Mouse (Mus musculus) embryonic stem cell, embryonic (primary cell): ENCODE results near the gene Tob1.

ENCODE experiments used
- CTCF ChIA-PET, 4 experiments: fragments of 300-600 bp in 2 of 4; fragments of 350-600 bp in 2 of 4; sonication (Branson Sonifier 250); formaldehyde crosslinking; loops; one replicate each; lab custom pipeline; 2022; ENCODE audit warnings: inconsistent platforms in 2 of 4; lab: Charles Lee
- POLR2A ChIA-PET, 4 experiments: fragments of 300-600 bp in 2 of 4; fragments of 350-600 bp in 2 of 4; sonication (Branson Sonifier 250); formaldehyde crosslinking; loops; one replicate each; lab custom pipeline; 2022; ENCODE audit warnings: antibody characterized with exemption in 4 of 4, inconsistent platforms in 1 of 4; lab: Charles Lee

Gene Tob1

DNA sequence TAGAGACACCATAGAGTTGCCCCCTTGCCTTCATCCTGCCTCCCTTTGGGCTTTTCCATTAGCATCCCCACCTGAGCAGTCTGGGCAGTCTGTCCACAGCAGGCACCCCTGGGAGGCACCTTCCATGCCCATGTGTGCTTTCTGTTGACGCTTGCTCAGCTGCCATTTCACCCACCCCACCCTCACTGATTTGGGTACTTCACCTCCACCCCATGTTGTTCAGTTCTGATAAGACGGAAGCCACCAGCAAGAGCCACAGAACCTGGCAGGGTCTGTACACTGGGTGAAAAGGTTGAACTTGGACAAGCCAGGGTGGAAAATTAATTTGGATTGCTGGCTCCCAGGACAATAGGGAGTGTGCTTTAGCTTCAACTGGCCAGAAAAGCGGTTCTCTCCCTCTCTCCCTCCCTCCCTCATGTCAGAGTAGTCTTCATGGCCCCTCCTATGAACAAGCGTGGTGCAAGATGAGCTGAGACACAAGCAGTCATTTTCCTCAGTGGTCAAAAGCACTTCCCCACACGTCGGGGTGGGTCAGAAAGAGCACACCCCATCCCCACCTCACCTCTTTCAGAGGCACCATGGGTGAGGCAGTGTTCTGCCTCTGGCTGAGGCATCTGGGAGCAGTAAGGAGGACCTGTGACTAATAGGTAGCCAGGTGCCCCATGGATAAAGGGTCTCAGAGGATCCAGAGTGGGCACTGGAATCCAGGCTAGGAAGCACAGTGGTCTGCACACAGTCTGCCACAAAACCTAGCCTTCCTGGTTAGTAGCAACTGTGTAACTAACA is 50.5 kb downstream of the Tob1 start:
- ChIA-PET POLR2A (interaction anchor here in 3 of 4 experiments (0.6 to 1.7 kb wide), 3 partner anchors 51 kb away, joined by 3 to 5 read pairs (median 4); partner anchors contain the start of gene Tob1 (in 1 of the 3)), CTCF (interaction anchor here in 2 of 4 experiments (0.8 to 1.2 kb wide), 2 partner anchors 24 to 36 kb away, joined by 3 read pairs; no protein-coding TSS in a partner anchor)
